ENCODE assay signal across 8 mouse cellular contexts in genomic region chr1:175491511-175491860, GRCm38 (mm10). TPM values are rescaled to one million over a fixed set of nuclear protein-coding genes. Genes with fewer than 3 reads are reported as not detected.
A peak's percentile ranks its signal among the peaks of the same experiment; 100 is the strongest.
DNase-seq lines count a peak whose midpoint lies in the region; ATAC-seq and TF ChIP-seq lines count a peak whose summit lies in the region.

No protein-coding gene starts in this region.

- peak overlapping the region; percentile 100 for H3K4me2 ChIP-seq in lung, embryonic 14.5 days
- peak overlapping the region; percentile 96 for H3K4me2 ChIP-seq in intestine, postnatal 0 days (replicated peaks; ENCODE audit: low read depth)

- no peak overlapping the region for H3K9ac ChIP-seq in lung, embryonic 14.5 days
- H3K9ac ChIP-seq in intestine, postnatal 0 days (ENCODE audit: low read depth, low read length) = no peak overlapping the region

- no peaks in the 10 kb centered on the region for H3K36me3 ChIP-seq in lung, embryonic 14.5 days (ENCODE audit: insufficient read depth)
- no peaks in the 10 kb centered on the region for H3K36me3 ChIP-seq in intestine, postnatal 0 days (ENCODE audit: control insufficient read depth, insufficient read depth)

- peak overlapping the region; percentile 85 for H3K27ac ChIP-seq in cerebellum, adult 2 months (ENCODE audit: insufficient read depth, low read length)
- no peak overlapping the region for H3K27ac ChIP-seq in lung, embryonic 14.5 days (ENCODE audit: low read depth)
- H3K27ac ChIP-seq in intestine, postnatal 0 days (ENCODE audit: low read depth, low read length) = no peak overlapping the region
- H3K27ac ChIP-seq in olfactory bulb, adult 2 months (ENCODE audit: insufficient read depth, low read depth, low read length) = no peak overlapping the region

- TF ChIP-seq POLR2A in cerebellum, adult 2 months (IDR thresholded peaks at IDR 0.05; ENCODE audit: borderline replicate concordance, insufficient read depth, low read length) = no peak
- TF ChIP-seq POLR2A in olfactory bulb, adult 2 months (IDR thresholded peaks at IDR 0.05; ENCODE audit: insufficient read depth, low read depth, low read length) = no peak

- no peak for DNase-seq in cerebellum, adult 2 months
- DNase-seq in cerebellum, adult 11 months = no peak
- no peak for DNase-seq in lung, embryonic 14.5 days
- DNase-seq in lung, postnatal 14 days = no peak
- DNase-seq in urinary bladder, adult 2 months (ENCODE audit: low spot score) = no peak
- DNase-seq in natural killer cell, adult 2 months (ENCODE audit: low spot score in 2 of 2) = no peak

- WGBS in cerebellum, adult 2 months = 2% methylated on average over 6 of the region's 6 CpGs
- WGBS in lung, embryonic 14.5 days = 19% methylated on average over 6 of the region's 6 CpGs
- WGBS in intestine, postnatal 0 days = 12% methylated on average over 6 of the region's 6 CpGs
- WGBS in olfactory bulb, adult 2 months = 4% methylated on average over 6 of the region's 6 CpGs

- H3K4me3 ChIP-seq in cerebellum, adult 2 months (replicated peaks; ENCODE audit: insufficient read depth, low read depth, low read length) = peak overlapping the region; percentile 74
- H3K4me3 ChIP-seq in lung, embryonic 14.5 days (ENCODE audit: low read depth, low read length) = peak overlapping the region; percentile 56
- H3K4me3 ChIP-seq in intestine, postnatal 0 days (ENCODE audit: low read depth, low read length) = peak overlapping the region; percentile 54
- peak overlapping the region; percentile 91 for H3K4me3 ChIP-seq in olfactory bulb, adult 2 months (ENCODE audit: insufficient read depth, low read depth, low read length)

- ATAC-seq in lung, embryonic 14.5 days (ENCODE audit: insufficient read depth) = no peak
- ATAC-seq in intestine, postnatal 0 days = no peak

- no peak for TF ChIP-seq CTCF in cerebellum, adult 2 months (IDR thresholded peaks at IDR 0.05; ENCODE audit: borderline replicate concordance, insufficient read depth, low read depth, low read length)
- TF ChIP-seq CTCF in lung, embryonic 14.5 days (IDR thresholded peaks at IDR 0.05; ENCODE audit: low read depth) = no peak
- no peak for TF ChIP-seq CTCF in intestine, postnatal 0 days (IDR thresholded peaks at IDR 0.05; ENCODE audit: low read depth)
- TF ChIP-seq CTCF in olfactory bulb, adult 2 months (IDR thresholded peaks at IDR 0.05; ENCODE audit: insufficient read depth, low read depth, low read length) = no peak

- no peaks in the 10 kb centered on the region for H3K9me3 ChIP-seq in lung, embryonic 14.5 days (ENCODE audit: low read depth, low read length)
- no peaks in the 10 kb centered on the region for H3K9me3 ChIP-seq in intestine, postnatal 0 days (ENCODE audit: control insufficient read depth)

- no peaks in the 10 kb centered on the region for H3K27me3 ChIP-seq in cerebellum, adult 2 months (ENCODE audit: control insufficient read depth, insufficient read depth, low read length)
- peaks cover 26% of the 10 kb centered on the region for H3K27me3 ChIP-seq in lung, embryonic 14.5 days (ENCODE audit: insufficient read depth, low read length)
- H3K27me3 ChIP-seq in intestine, postnatal 0 days (replicated peaks; ENCODE audit: control insufficient read depth, insufficient read depth, low read length) = peaks cover 12% of the 10 kb centered on the region

- H3K4me1 ChIP-seq in cerebellum, adult 2 months (ENCODE audit: control insufficient read depth, insufficient read depth, low read length) = peaks cover 6% of the 10 kb centered on the region
- H3K4me1 ChIP-seq in lung, embryonic 14.5 days (ENCODE audit: insufficient read depth) = no peaks in the 10 kb centered on the region
- no peaks in the 10 kb centered on the region for H3K4me1 ChIP-seq in intestine, postnatal 0 days (replicated peaks; ENCODE audit: control insufficient read depth, insufficient read depth, low read length)
- H3K4me1 ChIP-seq in olfactory bulb, adult 2 months (ENCODE audit: control insufficient read depth, insufficient read depth, low read length) = peaks cover 5% of the 10 kb centered on the region

RNA-seq across cellular contexts. Expression of gene Rgs7, which starts 0.8 kb away (rescaled TPM):
- 52.0 and 54.9 TPM in 2 replicates for polyA plus RNA-seq in cerebellum, adult 2 months (2012; rRNA removed)
- 0.08 and 0.20 TPM in 2 replicates for polyA plus RNA-seq in lung, embryonic 14.5 days (2014; fragmentation: Nextera tagmentation; extraction: Ambion mirVana)
- polyA plus RNA-seq in intestine, postnatal 0 days (2015; fragmentation: Nextera tagmentation; extraction: Ambion mirVana) = 0.55 and 0.63 TPM in 2 replicates
- 416 TPM in 1 of 2 replicates, not detected in the other for polyA plus RNA-seq in olfactory bulb, adult 2 months (2012; ENCODE audit: insufficient read depth, insufficient read length, low replicate concordance, missing spikeins)
- polyA plus RNA-seq in urinary bladder, adult 2 months (2012; rRNA removed) = 0.72 and 0.84 TPM in 2 replicates
